Mouse (Mus musculus) midbrain, embryonic 12.5 days (tissue): ENCODE results near the gene Rabggta. TPM values are rescaled to one million over a fixed set of nuclear protein-coding genes. Genes with fewer than 3 reads are reported as not detected.

Experiments
- ATAC-seq: fragments of 200-750 bp; cut with Nextera tagmentation; 2 replicates; pipeline ENCODE4 v1.8.0; 2017; ENCODE audit warnings: low read depth, moderate TSS enrichment, moderate library complexity; ENCODE audit not compliant: low FRiP score
- H3K27ac ChIP-seq: fragments of 300-500 bp; sonication (generic); replicated peaks from 2 replicates; pipeline ENCODE4 v1.5.1; 2016; ENCODE audit warnings: mild to moderate bottlenecking
- H3K27me3 ChIP-seq: fragments of 300-500 bp; sonication (generic); 2 replicates; pipeline ENCODE4 v1.6.1; 2016; ENCODE audit warnings: mild to moderate bottlenecking
- H3K36me3 ChIP-seq: fragments of 300-500 bp; sonication (generic); 2 replicates; pipeline ENCODE4 v1.6.1; 2016
- H3K4me1 ChIP-seq: fragments of 300-500 bp; sonication (generic); 2 replicates; pipeline ENCODE4 v1.6.1; 2016
- H3K4me2 ChIP-seq: fragments of 300-500 bp; sonication (generic); replicated peaks from 2 replicates; pipeline ENCODE4 v1.6.1; 2016; ENCODE audit warnings: mild to moderate bottlenecking, moderate library complexity
- H3K4me3 ChIP-seq: fragments of 300-500 bp; sonication (generic); 2 replicates; pipeline ENCODE4 v1.5.1; 2016; ENCODE audit warnings: mild to moderate bottlenecking
- H3K9ac ChIP-seq: fragments of 300-500 bp; sonication (generic); replicated peaks from 2 replicates; pipeline ENCODE4 v1.6.1; 2016; ENCODE audit warnings: mild to moderate bottlenecking, moderate library complexity
- H3K9me3 ChIP-seq: fragments of 300-500 bp; sonication (generic); 2 replicates; pipeline ENCODE4 v1.6.1; 2016; ENCODE audit warnings: mild to moderate bottlenecking
- WGBS: fragments of 180-500 bp; shearing (Covaris S2); methylation state at CpG from one replicate; pipeline ENCODE4 v1.1.7; 2016; 5-methylcytosine and 5-hydroxymethylcytosine counted together
- polyA plus RNA-seq: library from polyadenylated mRNA; unstranded; fragments of >200 nt; fragmentation: Nextera tagmentation; extraction: Ambion mirVana; gene quantifications from 2 replicates; pipeline ENCODE4 v1.2.1, GENCODE M21; 2016

Rabggta gene
- polyA plus RNA-seq, 1 experiment from 2014 or later = 35.3 TPM

DNA sequence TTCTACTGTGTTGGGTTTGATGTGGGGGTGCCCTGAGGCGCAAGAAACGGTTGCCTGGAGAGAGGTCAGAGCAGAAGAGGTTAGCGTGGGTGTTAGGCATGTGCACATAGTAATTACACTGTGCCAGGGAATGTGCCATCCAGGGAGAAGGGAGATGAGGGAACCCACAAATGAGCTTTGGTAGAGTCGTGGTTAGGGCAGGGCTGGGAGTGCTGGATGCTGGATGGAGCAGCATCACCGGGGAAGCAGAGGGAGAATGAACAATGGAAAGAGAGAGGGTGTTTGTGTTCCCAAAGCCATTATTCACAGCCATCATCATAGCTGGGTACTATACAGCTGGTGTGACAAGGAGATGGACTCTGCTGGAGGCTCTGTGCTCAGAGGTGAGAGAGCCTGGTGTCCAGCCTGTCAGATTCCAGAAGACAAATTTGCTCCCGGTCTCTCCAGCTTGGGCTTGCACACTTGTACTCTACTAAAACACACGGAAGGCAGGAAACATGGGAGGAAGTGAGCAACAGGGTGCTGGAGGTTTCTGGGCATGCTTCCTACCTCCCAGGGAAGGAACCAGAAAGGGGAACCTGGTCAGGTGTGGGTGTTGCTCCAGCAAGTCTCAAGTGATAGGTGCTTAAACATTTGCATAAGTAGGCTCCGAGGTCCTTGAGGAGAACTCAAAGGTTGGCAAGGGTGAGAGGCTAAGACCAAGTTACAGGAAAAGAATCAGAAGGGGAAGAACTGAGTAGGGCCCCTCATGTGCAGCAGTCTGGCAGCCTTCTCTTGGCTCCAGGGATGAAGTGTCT lies 6.0 kb upstream of the Rabggta start:
- Histone ChIP-seq H3K4me2 (no peak overlapping the region), H3K9ac (no peak overlapping the region), H3K27me3 (no peaks in the 10 kb centered on the region; the same call in 1 of the 2 replicates), H3K27ac (no peak overlapping the region), H3K4me1 (no peaks in the 10 kb centered on the region), H3K4me3 (no peak overlapping the region), H3K36me3 (no peaks in the 10 kb centered on the region), H3K9me3 (no peaks in the 10 kb centered on the region)
- 74% methylated on average over 8 of the region's 8 CpGs for WGBS
- no peak for ATAC-seq

GRCm38 (mm10) chr14:55726261-55726660 lies 4.2 kb upstream of the Rabggta start:
- H3K4me1 ChIP-seq = peaks cover 5% of the 10 kb centered on the region; the same call in 1 of the 2 replicates
- no peak for ATAC-seq

GRCm38 (mm10) chr14:55724411-55724871 lies 2.4 kb upstream of the Rabggta start:
- no peak for ATAC-seq
- Histone ChIP-seq H3K36me3 (peaks cover 4% of the 10 kb centered on the region; the same call in 1 of the 2 replicates), H3K9ac (no peak overlapping the region), H3K9me3 (no peaks in the 10 kb centered on the region), H3K27ac (no peak overlapping the region), H3K4me1 (peaks cover 7% of the 10 kb centered on the region; the same call in 1 of the 2 replicates), H3K4me3 (no peak overlapping the region), H3K27me3 (no peaks in the 10 kb centered on the region; the same call in 1 of the 2 replicates), H3K4me2 (no peak overlapping the region)
- WGBS = 76% methylated on average over 8 of the region's 8 CpGs

More at GRCm38 (mm10) chr14:55726261-55726660, 4.2 kb upstream of the Rabggta start:
- Histone ChIP-seq H3K27ac (no peak overlapping the region), H3K4me3 (no peak overlapping the region), H3K27me3 (no peaks in the 10 kb centered on the region; the same call in 1 of the 2 replicates), H3K9ac (no peak overlapping the region), H3K9me3 (no peaks in the 10 kb centered on the region), H3K36me3 (no peaks in the 10 kb centered on the region), H3K4me2 (no peak overlapping the region)

DNA sequence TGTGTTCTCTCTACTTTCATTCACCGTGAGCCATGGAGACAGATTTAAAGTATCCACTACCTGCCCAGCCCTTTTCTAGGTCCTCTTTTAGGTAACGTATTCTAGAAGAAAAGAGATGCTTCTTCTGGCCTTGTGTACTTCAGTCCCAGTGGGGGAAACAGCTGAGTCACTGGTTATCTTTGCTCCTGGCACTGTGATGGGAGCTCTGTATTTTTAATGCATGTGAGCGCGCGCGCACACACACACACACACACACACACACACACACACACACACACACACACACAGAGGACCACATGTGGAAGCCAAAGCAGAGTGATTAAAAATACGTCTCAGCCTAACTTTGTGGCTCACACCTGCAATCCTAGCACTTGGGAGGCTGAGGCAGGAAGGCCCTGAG lies 1.4 kb upstream of the Rabggta start:
- Histone ChIP-seq H3K4me1 (peaks cover 7% of the 10 kb centered on the region; the same call in 1 of the 2 replicates), H3K27me3 (no peaks in the 10 kb centered on the region; the same call in 1 of the 2 replicates), H3K9me3 (no peaks in the 10 kb centered on the region), H3K4me2 (no peak overlapping the region), H3K4me3 (no peak overlapping the region), H3K9ac (no peak overlapping the region), H3K36me3 (peaks cover 12% of the 10 kb centered on the region), H3K27ac (no peak overlapping the region)
- WGBS = 98% methylated on average over 7 of the region's 7 CpGs
- ATAC-seq = no peak

DNA sequence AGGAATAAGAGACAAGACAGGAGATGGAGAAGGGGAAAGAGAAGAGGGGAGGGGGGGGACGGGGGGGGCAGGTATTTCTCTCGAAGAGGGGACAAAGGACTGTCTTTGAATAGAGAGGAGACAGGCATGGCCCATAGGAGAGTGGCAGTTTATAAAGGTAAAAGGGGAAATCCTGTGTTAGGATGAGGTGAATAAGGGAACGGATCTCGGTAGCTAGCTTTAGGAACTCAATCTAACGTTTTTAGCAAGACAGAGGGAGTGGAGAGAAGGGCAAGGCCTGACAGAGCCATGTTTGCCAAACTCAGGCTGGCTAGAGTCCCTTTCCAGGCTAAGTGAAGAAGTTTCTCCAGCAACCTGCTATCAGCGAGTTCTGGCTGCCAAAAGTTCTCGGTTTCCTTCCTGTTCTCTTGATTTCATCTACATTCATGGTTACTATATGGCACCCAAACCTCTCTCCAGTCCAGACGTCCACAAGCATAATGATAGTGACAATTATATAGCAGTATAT lies 429 bp upstream of the Rabggta start:
- Histone ChIP-seq H3K4me3 (peak overlapping the region; percentile 82), H3K27ac (peak overlapping the region; percentile 80), H3K4me1 (peaks cover 7% of the 10 kb centered on the region; the same call in 1 of the 2 replicates), H3K4me2 (peak overlapping the region; percentile 61), H3K36me3 (peaks cover 17% of the 10 kb centered on the region), H3K9me3 (no peaks in the 10 kb centered on the region), H3K9ac (peak overlapping the region; percentile 75), H3K27me3 (no peaks in the 10 kb centered on the region)
- 52% methylated on average over 8 of the region's 8 CpGs for WGBS
- no peak; the same call in 1 of the 2 replicates for ATAC-seq

GRCm38 (mm10) chr14:55721076-55721475 lies 987 bp downstream of the Rabggta start:
- Histone ChIP-seq H3K4me3 (peak overlapping the region; percentile 82), H3K27ac (no peak overlapping the region), H3K27me3 (no peaks in the 10 kb centered on the region), H3K9me3 (no peaks in the 10 kb centered on the region), H3K4me2 (peak overlapping the region; percentile 61), H3K4me1 (peaks cover 7% of the 10 kb centered on the region; the same call in 1 of the 2 replicates), H3K36me3 (peaks cover 28% of the 10 kb centered on the region), H3K9ac (peak overlapping the region; percentile 75; the same call in 1 of the 2 replicates)
- no peak for ATAC-seq
- WGBS = 76% methylated on average over 6 of the region's 6 CpGs

DNA sequence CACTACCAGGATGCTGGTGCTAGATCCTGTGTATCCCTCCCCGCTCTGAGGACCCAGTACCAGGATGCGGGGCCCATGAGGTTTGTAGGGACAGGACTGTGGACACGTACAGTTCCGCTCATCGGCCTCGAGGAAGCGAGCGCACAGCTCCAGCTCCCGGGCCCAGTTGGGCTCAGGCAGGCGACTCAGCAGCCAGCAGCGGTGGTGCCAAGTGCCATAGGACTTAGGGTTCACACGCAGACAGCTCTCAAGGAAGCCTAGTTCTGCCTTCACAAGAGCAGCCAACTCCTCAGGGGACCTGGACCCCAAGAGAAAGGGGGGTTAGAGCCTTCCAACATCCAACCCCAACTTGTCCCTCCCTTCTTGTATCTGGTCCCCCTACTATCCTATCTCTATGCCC lies 1.4 kb downstream of the Rabggta start:
- no peak for ATAC-seq
- Histone ChIP-seq H3K27me3 (no peaks in the 10 kb centered on the region), H3K9ac (no peak overlapping the region), H3K4me1 (peaks cover 7% of the 10 kb centered on the region; the same call in 1 of the 2 replicates), H3K27ac (no peak overlapping the region), H3K4me3 (no peak overlapping the region), H3K9me3 (no peaks in the 10 kb centered on the region), H3K4me2 (no peak overlapping the region), H3K36me3 (peaks cover 30% of the 10 kb centered on the region)
- WGBS = 91% methylated on average over 12 of the region's 12 CpGs

GRCm38 (mm10) chr14:55719737-55720136 lies 2.3 kb downstream of the Rabggta start:
- Histone ChIP-seq H3K36me3 (peaks cover 30% of the 10 kb centered on the region), H3K9ac (no peak overlapping the region), H3K4me2 (no peak overlapping the region), H3K4me3 (no peak overlapping the region), H3K9me3 (no peaks in the 10 kb centered on the region), H3K27me3 (no peaks in the 10 kb centered on the region), H3K4me1 (peaks cover 7% of the 10 kb centered on the region; the same call in 1 of the 2 replicates), H3K27ac (no peak overlapping the region)
- no peak for ATAC-seq
- 84% methylated on average over 6 of the region's 6 CpGs for WGBS

DNA sequence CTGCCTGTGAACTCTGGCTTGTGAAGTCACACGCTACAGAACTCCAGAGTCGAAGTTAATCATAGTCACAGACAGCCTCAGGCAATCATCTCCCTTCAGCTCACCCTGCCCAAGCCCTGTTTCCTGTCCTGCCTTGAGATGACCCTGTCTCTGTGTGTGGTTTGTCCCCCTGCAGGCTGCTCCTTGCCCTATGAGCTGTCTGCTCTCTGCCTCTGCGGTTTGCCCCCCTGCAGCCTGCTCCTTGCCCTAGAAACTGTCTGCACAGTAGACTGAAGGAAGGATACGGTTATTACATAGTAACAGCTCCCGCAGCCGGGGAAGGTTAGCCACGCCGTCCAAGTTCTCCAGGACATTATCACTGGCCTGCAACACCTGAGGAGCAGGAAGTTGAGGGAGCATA lies 5.2 kb downstream of the Rabggta start:
- no peak overlapping the region for H3K4me3 ChIP-seq
- H3K27me3 ChIP-seq = peaks cover 23% of the 10 kb centered on the region
- H3K27ac ChIP-seq = no peak overlapping the region
- WGBS = 83% methylated on average over 8 of the region's 8 CpGs
- no peak for ATAC-seq
- H3K36me3 ChIP-seq = peaks cover 30% of the 10 kb centered on the region
- no peak overlapping the region for H3K9ac ChIP-seq
- no peak overlapping the region for H3K4me2 ChIP-seq
- H3K4me1 ChIP-seq = peaks cover 7% of the 10 kb centered on the region; the same call in 1 of the 2 replicates
- H3K9me3 ChIP-seq = no peaks in the 10 kb centered on the region

- no peaks in the 10 kb centered on the region for H3K9me3 ChIP-seq
- peaks cover 26% of the 10 kb centered on the region for H3K27me3 ChIP-seq
- H3K9ac ChIP-seq = no peak overlapping the region
- WGBS = 88% methylated on average over 6 of the region's 6 CpGs
- no peak overlapping the region for H3K27ac ChIP-seq
- no peak for ATAC-seq
- peaks cover 5% of the 10 kb centered on the region; the same call in 1 of the 2 replicates for H3K4me1 ChIP-seq
- H3K36me3 ChIP-seq = peaks cover 30% of the 10 kb centered on the region
- H3K4me2 ChIP-seq = no peak overlapping the region
- no peak overlapping the region for H3K4me3 ChIP-seq
Observed at GRCm38 (mm10) chr14:55716271-55716670, 5.8 kb downstream of the Rabggta start.

DNA sequence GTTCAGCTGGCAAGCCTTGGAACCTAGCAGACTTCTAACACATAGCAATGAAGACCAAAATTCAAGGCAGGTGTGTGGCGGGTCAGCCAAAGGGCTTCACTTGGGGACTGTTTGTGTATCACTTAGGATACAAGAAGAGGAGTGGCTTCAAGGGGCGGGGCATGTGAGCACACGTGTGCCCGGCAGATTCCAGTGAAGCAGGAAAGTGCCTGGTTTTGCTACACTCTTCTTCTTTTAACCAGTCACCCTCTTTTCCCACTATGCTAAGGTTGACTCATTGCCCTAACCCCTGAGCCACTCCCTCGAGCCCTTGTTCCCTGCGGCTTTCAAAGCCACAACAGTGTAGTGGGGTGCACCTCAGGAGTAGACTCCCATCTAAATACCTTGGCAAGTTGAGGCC lies 7.2 kb downstream of the Rabggta start:
- Histone ChIP-seq H3K27me3 (peaks cover 26% of the 10 kb centered on the region), H3K4me2 (no peak overlapping the region), H3K9ac (no peak overlapping the region), H3K4me3 (no peak overlapping the region), H3K27ac (no peak overlapping the region), H3K36me3 (peaks cover 30% of the 10 kb centered on the region), H3K4me1 (peaks cover 3% of the 10 kb centered on the region; the same call in 1 of the 2 replicates), H3K9me3 (no peaks in the 10 kb centered on the region)
- 36% methylated on average over 6 of the region's 6 CpGs for WGBS
- no peak for ATAC-seq

DNA sequence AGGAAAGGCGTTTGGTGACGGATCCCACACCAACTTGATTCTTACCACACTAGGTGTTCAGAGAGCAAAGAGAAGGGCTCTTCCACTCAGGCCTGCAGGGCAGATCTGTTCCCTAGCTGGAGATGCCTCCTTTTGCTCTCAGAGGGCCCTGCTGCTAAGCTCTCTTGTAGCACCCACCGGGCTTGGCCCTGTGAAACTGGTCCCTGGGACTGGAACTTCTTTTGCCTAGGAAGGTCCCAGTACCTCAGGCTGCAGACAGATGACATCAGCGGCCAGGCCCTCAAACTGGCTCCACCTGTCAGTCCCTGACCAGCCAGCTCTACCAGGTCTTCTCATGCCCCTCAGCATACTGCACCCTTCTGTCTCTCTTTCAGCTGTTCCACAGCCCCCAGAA lies 8.3 kb downstream of the Rabggta start, which contains the start of gene Tgm1:
Gene Tgm1 (minus strand): TSS at position 198 of the 394 bp plus-strand sequence.
- WGBS = 26% methylated on average over 4 of the region's 4 CpGs
- Histone ChIP-seq H3K27me3 (peaks cover 26% of the 10 kb centered on the region), H3K27ac (no peak within 1 kb of the TSS), H3K36me3 (peaks cover 21% of the 10 kb centered on the region), H3K4me1 (peaks cover 3% of the 10 kb centered on the region; the same call in 1 of the 2 replicates), H3K4me3 (no peak within 1 kb of the TSS), H3K4me2 (0 out of 2 replicates have a peak within 1 kb of the TSS, but pooled peaks have one; percentile 6), H3K9ac (no peak within 1 kb of the TSS), H3K9me3 (no peaks in the 10 kb centered on the region)
- no peak for ATAC-seq
